Mouse (Mus musculus): ENCODE measurements around the gene Map6. TPM values are rescaled to one million over a fixed set of nuclear protein-coding genes. Genes with fewer than 3 reads are reported as not detected.

The Map6 gene
- polyA plus RNA-seq, 1 experiment from 2014 or later, result 5.0 TPM

DNA sequence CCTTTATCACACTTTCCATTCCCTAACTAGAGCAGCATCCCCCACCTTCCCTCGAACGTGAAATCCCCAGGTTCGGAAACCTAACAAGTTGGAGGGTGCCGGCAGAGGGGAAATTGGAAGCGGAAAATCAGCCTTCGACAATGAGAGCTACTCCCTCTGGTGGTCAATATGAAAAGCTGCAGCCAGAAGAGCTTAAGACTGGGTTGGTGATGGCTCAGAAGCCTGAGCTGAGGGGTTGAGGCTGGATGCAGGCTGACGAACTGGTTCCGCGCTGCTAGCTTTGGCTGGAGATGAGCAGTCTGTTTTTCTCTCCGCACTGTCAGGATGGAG is 17.7 kb upstream of the Map6 start:
- Histone ChIP-seq H3K27me3 (ENCODE audit: control insufficient read depth, insufficient read depth, low read length) (peaks cover 8% of the 10 kb centered on the region; the same call in 1 of the 2 replicates), H3K36me3 (ENCODE audit: control insufficient read depth, insufficient read depth, low read length) (no peaks in the 10 kb centered on the region), H3K9me3 (replicated peaks; ENCODE audit: control insufficient read depth, low read length) (no peaks in the 10 kb centered on the region), H3K4me3 (replicated peaks; ENCODE audit: low read length) (peak overlapping the region; percentile 44), H3K27ac (ENCODE audit: low read length) (no peak overlapping the region), H3K4me1 (ENCODE audit: control insufficient read depth, insufficient read depth, low read length) (peaks cover 3% of the 10 kb centered on the region; the same call in 1 of the 2 replicates), H3K9ac (ENCODE audit: low read length) (peak overlapping the region; percentile 44; the same call in 1 of the 2 replicates), H3K4me2 (ENCODE audit: low read depth, low read length) (peak overlapping the region; percentile 70)
- ATAC-seq (ENCODE audit: insufficient read depth, low FRiP score), result peak; percentile 41; the same call in 1 of the 2 replicates
- WGBS, result 4% methylated on average over 10 of the region's 10 CpGs

DNA sequence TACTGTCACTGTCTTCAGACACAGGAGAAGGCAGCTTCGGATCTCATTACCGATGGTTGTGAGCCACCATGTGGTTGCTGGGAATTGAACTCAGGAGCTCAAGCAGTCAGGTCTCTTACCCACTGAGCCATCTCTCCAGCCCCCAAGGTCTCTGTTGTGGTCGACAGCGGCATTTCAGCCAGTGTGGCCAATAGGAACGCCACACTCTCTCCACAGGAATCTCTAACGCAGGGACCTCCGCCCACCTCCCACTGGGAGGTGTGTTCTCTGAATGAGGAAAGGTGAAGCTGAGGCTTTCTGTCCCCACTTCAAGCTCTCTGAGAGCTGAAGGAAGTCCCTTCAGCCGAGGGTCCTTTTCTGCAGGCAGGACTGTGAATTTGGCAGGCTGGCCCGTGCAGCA is 16.9 kb upstream of the Map6 start:
- ATAC-seq (ENCODE audit: insufficient read depth, low FRiP score), result no peak
- H3K4me1 ChIP-seq (ENCODE audit: control insufficient read depth, insufficient read depth, low read length), result peaks cover 3% of the 10 kb centered on the region; the same call in 1 of the 2 replicates
- H3K36me3 ChIP-seq (ENCODE audit: control insufficient read depth, insufficient read depth, low read length), result no peaks in the 10 kb centered on the region
- H3K9ac ChIP-seq (ENCODE audit: low read length), result no peak overlapping the region
- WGBS, result 33% methylated on average over 9 of the region's 9 CpGs
- H3K27me3 ChIP-seq (ENCODE audit: control insufficient read depth, insufficient read depth, low read length), result peaks cover 8% of the 10 kb centered on the region; the same call in 1 of the 2 replicates
- H3K9me3 ChIP-seq (replicated peaks; ENCODE audit: control insufficient read depth, low read length), result no peaks in the 10 kb centered on the region
- H3K27ac ChIP-seq (ENCODE audit: low read length), result no peak overlapping the region
- H3K4me2 ChIP-seq (ENCODE audit: low read depth, low read length), result no peak overlapping the region
- H3K4me3 ChIP-seq (replicated peaks; ENCODE audit: low read length), result no peak overlapping the region

DNA sequence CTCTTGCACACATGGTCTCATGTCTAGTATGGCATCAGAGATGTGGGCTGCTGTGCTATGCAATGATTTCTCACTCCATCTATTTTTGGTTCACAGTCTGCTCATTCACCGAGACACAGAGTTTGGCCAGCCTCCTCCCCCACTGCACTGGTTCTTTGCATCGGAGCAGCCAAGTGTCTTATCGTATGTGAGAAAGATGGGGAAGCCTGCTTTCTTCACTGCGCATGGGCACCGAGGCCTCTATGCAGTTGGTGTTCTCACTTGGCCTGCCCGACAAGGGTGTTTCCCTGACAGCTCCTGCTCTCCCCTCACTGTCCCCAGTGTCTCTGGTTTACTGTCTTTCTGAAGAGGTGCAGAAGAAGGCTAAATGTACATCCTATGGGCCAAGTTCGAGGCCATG is 12.2 kb upstream of the Map6 start:
- H3K27ac ChIP-seq (ENCODE audit: low read length), result no peak overlapping the region
- no peak overlapping the region for H3K4me3 ChIP-seq (replicated peaks; ENCODE audit: low read length)
- H3K9me3 ChIP-seq (replicated peaks; ENCODE audit: control insufficient read depth, low read length), result no peaks in the 10 kb centered on the region
- H3K27me3 ChIP-seq (ENCODE audit: control insufficient read depth, insufficient read depth, low read length), result 0 out of 2 replicates have a peak, but pooled peaks cover 3% of the 10 kb centered on the region
- no peak for ATAC-seq (ENCODE audit: insufficient read depth, low FRiP score)
- no peaks in the 10 kb centered on the region for H3K36me3 ChIP-seq (ENCODE audit: control insufficient read depth, insufficient read depth, low read length)
- H3K4me2 ChIP-seq (ENCODE audit: low read depth, low read length), result no peak overlapping the region
- WGBS, result 74% methylated on average over 7 of the region's 7 CpGs
- H3K9ac ChIP-seq (ENCODE audit: low read length), result no peak overlapping the region
- H3K4me1 ChIP-seq (ENCODE audit: control insufficient read depth, insufficient read depth, low read length), result no peaks in the 10 kb centered on the region

DNA sequence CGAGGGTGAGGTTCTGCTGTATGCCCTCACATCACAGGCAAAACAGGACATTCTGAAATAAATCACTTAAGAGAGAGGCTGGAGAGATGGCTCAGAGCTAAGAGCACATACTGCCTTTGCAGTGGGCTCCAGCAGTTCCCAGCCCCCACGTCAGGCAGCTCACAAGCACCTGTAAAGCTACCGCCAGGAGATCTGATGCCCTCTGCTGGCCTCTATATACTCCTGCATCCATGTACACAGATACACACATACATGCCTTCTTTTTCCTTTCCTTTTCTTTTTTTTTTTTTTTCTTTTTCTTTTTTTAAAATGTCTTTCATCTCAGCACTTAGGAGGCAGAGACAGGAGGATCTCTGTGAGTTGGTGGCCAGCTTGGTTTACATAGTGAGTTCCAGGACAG is 5.3 kb upstream of the Map6 start:
- Histone ChIP-seq H3K9ac (ENCODE audit: low read length) (no peak overlapping the region), H3K4me2 (ENCODE audit: low read depth, low read length) (no peak overlapping the region), H3K36me3 (ENCODE audit: control insufficient read depth, insufficient read depth, low read length) (no peaks in the 10 kb centered on the region), H3K9me3 (replicated peaks; ENCODE audit: control insufficient read depth, low read length) (no peaks in the 10 kb centered on the region), H3K27ac (ENCODE audit: low read length) (no peak overlapping the region), H3K4me3 (replicated peaks; ENCODE audit: low read length) (no peak overlapping the region), H3K4me1 (ENCODE audit: control insufficient read depth, insufficient read depth, low read length) (no peaks in the 10 kb centered on the region), H3K27me3 (ENCODE audit: control insufficient read depth, insufficient read depth, low read length) (peaks cover 16% of the 10 kb centered on the region)
- WGBS, result 45% methylated on average over 3 of the region's 3 CpGs
- ATAC-seq (ENCODE audit: insufficient read depth, low FRiP score), result no peak

DNA sequence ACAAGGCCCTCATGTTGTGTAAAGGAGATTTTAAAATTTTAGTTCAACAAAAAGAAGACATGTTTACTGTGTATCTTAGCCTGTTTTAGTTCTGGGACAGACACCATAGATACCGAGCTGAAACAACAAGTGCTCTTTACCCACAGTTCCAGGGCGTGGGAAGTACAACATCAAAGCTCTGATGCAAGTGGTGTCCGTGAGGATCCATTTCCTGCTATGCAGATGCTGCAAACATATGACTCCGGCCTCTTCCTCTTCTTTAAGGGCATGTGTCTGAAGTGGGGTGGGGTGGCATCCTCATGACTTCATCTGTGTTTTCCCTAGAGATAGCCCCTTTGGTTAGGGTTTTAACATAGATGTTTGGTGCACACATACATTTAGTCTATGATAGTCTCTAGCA is 3.7 kb upstream of the Map6 start:
- peaks cover 32% of the 10 kb centered on the region for H3K27me3 ChIP-seq (ENCODE audit: control insufficient read depth, insufficient read depth, low read length)
- H3K36me3 ChIP-seq (ENCODE audit: control insufficient read depth, insufficient read depth, low read length), result no peaks in the 10 kb centered on the region
- 46% methylated on average over 4 of the region's 4 CpGs for WGBS
- H3K27ac ChIP-seq (ENCODE audit: low read length), result no peak overlapping the region
- no peak for ATAC-seq (ENCODE audit: insufficient read depth, low FRiP score)
- no peaks in the 10 kb centered on the region for H3K9me3 ChIP-seq (replicated peaks; ENCODE audit: control insufficient read depth, low read length)
- no peak overlapping the region for H3K4me2 ChIP-seq (ENCODE audit: low read depth, low read length)
- no peak overlapping the region for H3K9ac ChIP-seq (ENCODE audit: low read length)
- H3K4me1 ChIP-seq (ENCODE audit: control insufficient read depth, insufficient read depth, low read length), result peaks cover 11% of the 10 kb centered on the region; the same call in 1 of the 2 replicates
- H3K4me3 ChIP-seq (replicated peaks; ENCODE audit: low read length), result no peak overlapping the region

DNA sequence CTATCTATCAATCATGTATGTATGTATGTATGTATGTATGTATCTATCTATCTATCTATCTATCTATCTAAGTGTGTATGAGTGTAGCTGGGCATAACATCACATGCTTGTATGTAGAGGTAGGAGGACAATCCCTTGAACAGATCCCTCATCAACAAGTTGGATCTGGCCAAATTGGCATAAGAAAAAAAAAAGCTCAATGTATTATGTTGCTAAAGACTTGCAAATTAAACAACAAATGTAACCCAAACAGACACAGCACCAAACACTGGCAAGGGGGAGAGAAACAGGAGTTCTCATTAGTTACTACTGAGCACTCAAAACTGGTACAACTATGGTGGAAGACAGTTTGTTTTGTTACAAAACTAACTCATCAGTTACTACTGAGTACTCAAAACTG is 2.6 kb upstream of the Map6 start:
- no peaks in the 10 kb centered on the region for H3K9me3 ChIP-seq (replicated peaks; ENCODE audit: control insufficient read depth, low read length)
- no peak for ATAC-seq (ENCODE audit: insufficient read depth, low FRiP score)

DNA sequence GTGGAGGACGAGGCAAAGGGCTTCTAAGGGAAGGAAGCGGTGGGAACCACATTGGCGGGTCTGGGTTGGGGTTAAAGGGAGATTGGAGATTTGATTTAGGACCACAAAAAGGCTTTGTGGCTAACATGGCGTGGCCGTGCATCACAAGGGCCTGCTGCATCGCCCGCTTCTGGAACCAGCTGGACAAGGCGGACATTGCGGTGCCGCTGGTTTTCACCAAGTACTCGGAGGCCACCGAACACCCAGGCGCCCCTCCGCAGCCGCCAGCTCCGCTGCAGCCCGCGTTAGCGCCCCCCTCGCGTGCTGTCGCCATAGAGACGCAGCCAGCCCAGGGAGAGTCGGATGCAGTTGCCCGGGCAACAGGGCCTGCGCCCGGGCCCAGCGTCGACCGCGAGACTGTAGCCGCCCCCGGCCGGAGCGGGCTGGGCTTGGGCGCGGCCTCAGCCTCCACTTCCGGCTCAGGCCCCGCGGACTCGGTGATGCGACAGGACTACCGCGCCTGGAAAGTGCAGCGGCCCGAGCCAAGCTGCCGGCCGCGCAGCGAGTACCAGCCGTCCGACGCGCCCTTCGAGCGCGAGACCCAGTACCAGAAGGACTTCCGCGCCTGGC is 754 bp downstream of the Map6 start:
- peaks cover 52% of the 10 kb centered on the region for H3K27me3 ChIP-seq (ENCODE audit: control insufficient read depth, insufficient read depth, low read length)
- peak overlapping the region; percentile 16; the same call in 1 of the 2 replicates for H3K27ac ChIP-seq (ENCODE audit: low read length)
- no peaks in the 10 kb centered on the region for H3K36me3 ChIP-seq (ENCODE audit: control insufficient read depth, insufficient read depth, low read length)
- H3K4me1 ChIP-seq (ENCODE audit: control insufficient read depth, insufficient read depth, low read length), result peaks cover 24% of the 10 kb centered on the region
- H3K9ac ChIP-seq (ENCODE audit: low read length), result peak overlapping the region; percentile 60
- no peaks in the 10 kb centered on the region for H3K9me3 ChIP-seq (replicated peaks; ENCODE audit: control insufficient read depth, low read length)
- WGBS, result under 1% methylated on average over 59 of the region's 59 CpGs
- H3K4me2 ChIP-seq (ENCODE audit: low read depth, low read length), result peak overlapping the region; percentile 86
- H3K4me3 ChIP-seq (replicated peaks; ENCODE audit: low read length), result peak overlapping the region; percentile 53
- peak; percentile 72 for ATAC-seq (ENCODE audit: insufficient read depth, low FRiP score)

More for the DNA sequence above, 2.6 kb upstream of the Map6 start:
- Histone ChIP-seq H3K9ac (ENCODE audit: low read length) (no peak overlapping the region), H3K27me3 (ENCODE audit: control insufficient read depth, insufficient read depth, low read length) (peaks cover 43% of the 10 kb centered on the region), H3K36me3 (ENCODE audit: control insufficient read depth, insufficient read depth, low read length) (no peaks in the 10 kb centered on the region), H3K4me2 (ENCODE audit: low read depth, low read length) (no peak overlapping the region), H3K4me3 (replicated peaks; ENCODE audit: low read length) (no peak overlapping the region), H3K27ac (ENCODE audit: low read length) (no peak overlapping the region), H3K4me1 (ENCODE audit: control insufficient read depth, insufficient read depth, low read length) (peaks cover 22% of the 10 kb centered on the region)

DNA sequence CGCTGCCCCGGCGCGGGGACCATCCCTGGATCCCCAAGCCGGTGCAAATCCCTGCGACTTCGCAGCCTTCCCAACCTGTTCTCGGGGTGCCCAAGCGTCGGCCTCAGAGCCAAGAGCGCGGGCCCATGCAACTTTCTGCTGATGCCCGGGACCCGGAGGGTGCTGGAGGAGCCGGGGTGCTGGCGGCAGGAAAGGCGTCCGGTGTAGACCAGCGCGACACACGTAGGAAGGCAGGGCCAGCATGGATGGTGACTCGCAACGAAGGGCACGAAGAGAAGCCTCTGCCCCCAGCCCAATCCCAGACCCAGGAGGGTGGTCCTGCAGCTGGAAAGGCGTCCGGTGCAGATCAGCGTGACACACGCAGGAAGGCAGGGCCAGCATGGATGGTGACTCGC is 1.3 kb downstream of the Map6 start:
- ATAC-seq (ENCODE audit: insufficient read depth, low FRiP score), result peak; percentile 14; the same call in 1 of the 2 replicates
- Histone ChIP-seq H3K36me3 (ENCODE audit: control insufficient read depth, insufficient read depth, low read length) (no peaks in the 10 kb centered on the region), H3K4me2 (ENCODE audit: low read depth, low read length) (peak overlapping the region; percentile 86), H3K9ac (ENCODE audit: low read length) (peak overlapping the region; percentile 60), H3K9me3 (replicated peaks; ENCODE audit: control insufficient read depth, low read length) (no peaks in the 10 kb centered on the region), H3K27ac (ENCODE audit: low read length) (no peak overlapping the region), H3K27me3 (ENCODE audit: control insufficient read depth, insufficient read depth, low read length) (peaks cover 52% of the 10 kb centered on the region), H3K4me3 (replicated peaks; ENCODE audit: low read length) (peak overlapping the region; percentile 53), H3K4me1 (ENCODE audit: control insufficient read depth, insufficient read depth, low read length) (peaks cover 24% of the 10 kb centered on the region)
- WGBS, result 1% methylated on average over 29 of the region's 29 CpGs

DNA sequence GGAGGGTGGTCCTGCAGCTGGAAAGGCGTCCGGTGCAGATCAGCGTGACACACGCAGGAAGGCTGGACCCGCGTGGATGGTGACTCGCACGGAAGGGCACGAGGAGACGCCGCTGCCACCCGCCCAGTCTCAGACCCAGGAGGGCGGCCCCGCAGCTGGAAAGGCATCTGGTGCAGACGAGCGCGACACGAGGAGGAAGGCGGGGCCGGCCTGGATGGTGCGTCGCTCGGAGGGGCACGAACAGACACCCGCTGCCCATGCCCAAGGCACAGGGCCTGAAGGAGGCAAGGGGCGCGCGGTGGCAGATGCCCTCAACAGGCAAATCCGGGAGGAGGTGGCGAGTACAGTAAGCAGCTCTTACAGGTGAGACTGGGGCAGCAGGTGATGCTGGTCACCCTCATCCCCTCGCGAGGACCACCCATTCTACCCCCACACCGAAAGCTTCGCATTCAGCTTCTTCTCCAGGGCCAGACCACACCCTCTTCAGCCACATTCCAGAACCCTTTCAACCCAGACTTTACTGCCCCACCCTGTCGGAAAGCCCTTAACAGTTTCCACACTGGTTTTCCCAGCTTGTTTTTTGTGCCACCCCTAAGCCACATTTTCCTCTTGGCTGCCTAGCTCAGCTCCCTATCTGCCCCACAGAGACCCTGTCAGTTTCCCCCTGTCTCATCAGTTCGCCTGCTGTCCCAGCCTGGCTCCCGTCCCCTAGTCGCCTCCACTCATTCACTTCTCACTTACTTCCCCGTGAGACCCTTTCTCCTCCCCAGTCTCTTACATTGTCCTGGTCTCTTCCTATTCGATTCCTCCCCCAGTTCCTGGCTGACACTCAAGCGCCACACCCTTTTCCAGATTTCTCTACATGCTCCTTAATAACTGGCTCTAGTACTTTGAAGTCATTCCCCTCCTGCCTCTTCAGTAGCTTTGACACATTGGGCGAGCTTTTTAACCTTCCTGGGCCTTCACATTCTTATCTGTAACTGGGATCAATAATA is 2.0 kb downstream of the Map6 start:
- Histone ChIP-seq H3K9me3 (replicated peaks; ENCODE audit: control insufficient read depth, low read length) (no peaks in the 10 kb centered on the region), H3K4me2 (ENCODE audit: low read depth, low read length) (peak overlapping the region; percentile 86), H3K9ac (ENCODE audit: low read length) (peak overlapping the region; percentile 60; the same call in 1 of the 2 replicates), H3K27ac (ENCODE audit: low read length) (no peak overlapping the region), H3K36me3 (ENCODE audit: control insufficient read depth, insufficient read depth, low read length) (no peaks in the 10 kb centered on the region), H3K27me3 (ENCODE audit: control insufficient read depth, insufficient read depth, low read length) (peaks cover 52% of the 10 kb centered on the region), H3K4me3 (replicated peaks; ENCODE audit: low read length) (peak overlapping the region; percentile 53), H3K4me1 (ENCODE audit: control insufficient read depth, insufficient read depth, low read length) (peaks cover 24% of the 10 kb centered on the region)
- WGBS, result 9% methylated on average over 42 of the region's 42 CpGs
- peak; percentile 26; the same call in 1 of the 2 replicates for ATAC-seq (ENCODE audit: insufficient read depth, low FRiP score)
